Mouse (Mus musculus): ENCODE measurements around the gene Prl5a1.

Gene Prl5a1

GRCm38 (mm10) chr13:28142184-28142583, at the start of gene Prl5a1:
Gene Prl5a1, plus strand, starts transcription at chr13:28142484.
- DNase-seq (ENCODE audit: low spot score in 2 of 2): no peak

GRCm38 (mm10) chr13:28096161-28096560, 46.1 kb upstream of the Prl5a1 start:
- no peak for DNase-seq (ENCODE audit: low spot score in 2 of 2)

GRCm38 (mm10) chr13:28108536-28108935, 33.7 kb upstream of the Prl5a1 start:
- no peak for DNase-seq (ENCODE audit: low spot score in 2 of 2)

- DNase-seq (ENCODE audit: low spot score in 2 of 2): no peak
These were observed 9.5 kb upstream of the Prl5a1 start for GRCm38 (mm10) chr13:28132781-28133180.

GRCm38 (mm10) chr13:28135790-28136189, 6.5 kb upstream of the Prl5a1 start:
- no peak for DNase-seq (ENCODE audit: low spot score in 2 of 2)

Measured in right cerebral cortex, postnatal 10 days (tissue).